Mouse (Mus musculus): ENCODE results near the gene Tnrc6b. TPM values are rescaled to one million over a fixed set of nuclear protein-coding genes. Genes with fewer than 3 reads are reported as not detected.
"Not testable (repeated sequence)": the region's sequence is repeated elsewhere in the genome, so short reads cannot be mapped to it uniquely, and the experiment has no call there.

Tnrc6b gene
- polyA plus RNA-seq, 1 experiment from 2014 or later: 33.5 TPM

- WGBS: 82% methylated on average over 7 of the region's 7 CpGs
- Histone ChIP-seq H3K4me2 (ENCODE audit: low read length) (no peak overlapping the region), H3K27ac (ENCODE audit: low read length) (0 out of 2 replicates have a peak overlapping the region, but pooled peaks have one; percentile 17)
Measured at GRCm38 (mm10) chr15:80850682-80851475, 139.8 kb downstream of the Tnrc6b start.

DNA sequence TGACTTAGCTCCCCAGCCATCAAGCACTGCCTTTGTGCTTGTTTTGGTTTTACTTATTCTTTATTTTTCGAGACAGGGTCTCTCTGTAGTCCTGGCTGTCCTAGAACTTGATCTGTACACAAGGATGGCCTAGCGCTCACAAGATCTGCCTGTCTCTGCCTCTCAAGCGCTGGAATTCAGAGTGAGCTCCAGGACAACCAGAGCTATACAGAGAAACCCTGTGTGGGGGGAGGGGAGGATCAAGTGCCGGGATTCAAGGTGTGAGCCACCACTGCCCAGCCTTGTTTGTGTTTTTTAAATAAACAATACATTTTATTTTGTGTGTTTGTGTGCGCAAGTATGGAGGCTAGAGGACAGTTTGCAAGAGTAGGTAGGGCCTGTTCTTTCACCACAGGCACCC lies 141.0 kb downstream of the Tnrc6b start:
- WGBS: 98% methylated on average over 5 of the region's 5 CpGs
- no peaks in the 10 kb centered on the region for H3K9me3 ChIP-seq (replicated peaks; ENCODE audit: control insufficient read depth, low read length, poor library complexity, severe bottlenecking)
- H3K36me3 ChIP-seq (ENCODE audit: control insufficient read depth, insufficient read depth, low read length): no peaks in the 10 kb centered on the region
- H3K4me1 ChIP-seq (ENCODE audit: control insufficient read depth, insufficient read depth, low read length): peaks cover 25% of the 10 kb centered on the region
- no peak overlapping the region for H3K9ac ChIP-seq (ENCODE audit: low read depth, low read length)
- H3K27ac ChIP-seq (ENCODE audit: low read length): no peak overlapping the region
- H3K4me2 ChIP-seq (ENCODE audit: low read length): no peak overlapping the region
- no peaks in the 10 kb centered on the region for H3K27me3 ChIP-seq (ENCODE audit: control insufficient read depth, insufficient read depth, low read depth, low read length)
- H3K4me3 ChIP-seq (ENCODE audit: low read depth, low read length): no peak overlapping the region
- ATAC-seq: no peak

More at GRCm38 (mm10) chr15:80850682-80851475, 139.8 kb downstream of the Tnrc6b start:
- H3K9me3 ChIP-seq (replicated peaks; ENCODE audit: control insufficient read depth, low read length, poor library complexity, severe bottlenecking): no peaks in the 10 kb centered on the region
- no peak for ATAC-seq
- H3K9ac ChIP-seq (ENCODE audit: low read depth, low read length): no peak overlapping the region
- no peaks in the 10 kb centered on the region for H3K36me3 ChIP-seq (ENCODE audit: control insufficient read depth, insufficient read depth, low read length)
- H3K4me1 ChIP-seq (ENCODE audit: control insufficient read depth, insufficient read depth, low read length): peaks cover 25% of the 10 kb centered on the region
- H3K27me3 ChIP-seq (ENCODE audit: control insufficient read depth, insufficient read depth, low read depth, low read length): no peaks in the 10 kb centered on the region
- no peak overlapping the region for H3K4me3 ChIP-seq (ENCODE audit: low read depth, low read length)

- not testable (repeated sequence) for H3K36me3 ChIP-seq (ENCODE audit: control insufficient read depth, insufficient read depth, low read length); H3K27me3 ChIP-seq (ENCODE audit: control insufficient read depth, insufficient read depth, low read depth, low read length); ATAC-seq; H3K27ac ChIP-seq (ENCODE audit: low read length); H3K4me2 ChIP-seq (ENCODE audit: low read length); H3K4me3 ChIP-seq (ENCODE audit: low read depth, low read length); H3K9ac ChIP-seq (ENCODE audit: low read depth, low read length); H3K9me3 ChIP-seq (replicated peaks; ENCODE audit: control insufficient read depth, low read length, poor library complexity, severe bottlenecking)
- peaks cover 22% of the 10 kb centered on the region for H3K4me1 ChIP-seq (ENCODE audit: control insufficient read depth, insufficient read depth, low read length)
- 84% methylated on average over 3 of the region's 3 CpGs for WGBS
Measured at GRCm38 (mm10) chr15:80852527-80852926, 141.4 kb downstream of the Tnrc6b start.

- H3K9ac ChIP-seq (ENCODE audit: low read depth, low read length): no peak overlapping the region
- no peak overlapping the region for H3K4me2 ChIP-seq (ENCODE audit: low read length)
- H3K4me1 ChIP-seq (ENCODE audit: control insufficient read depth, insufficient read depth, low read length): peaks cover 29% of the 10 kb centered on the region
- H3K9me3 ChIP-seq (replicated peaks; ENCODE audit: control insufficient read depth, low read length, poor library complexity, severe bottlenecking): no peaks in the 10 kb centered on the region
- H3K36me3 ChIP-seq (ENCODE audit: control insufficient read depth, insufficient read depth, low read length): no peaks in the 10 kb centered on the region
- no peaks in the 10 kb centered on the region for H3K27me3 ChIP-seq (ENCODE audit: control insufficient read depth, insufficient read depth, low read depth, low read length)
- no peak for ATAC-seq
- 91% methylated on average over 2 of the region's 2 CpGs for WGBS
- H3K27ac ChIP-seq (ENCODE audit: low read length): no peak overlapping the region
- H3K4me3 ChIP-seq (ENCODE audit: low read depth, low read length): no peak overlapping the region
Measured at GRCm38 (mm10) chr15:80859366-80859765, 148.3 kb downstream of the Tnrc6b start.

- H3K27me3 ChIP-seq (ENCODE audit: control insufficient read depth, insufficient read depth, low read depth, low read length): no peaks in the 10 kb centered on the region
- no peak overlapping the region for H3K4me2 ChIP-seq (ENCODE audit: low read length)
- H3K9me3 ChIP-seq (replicated peaks; ENCODE audit: control insufficient read depth, low read length, poor library complexity, severe bottlenecking): no peaks in the 10 kb centered on the region
- H3K36me3 ChIP-seq (ENCODE audit: control insufficient read depth, insufficient read depth, low read length): no peaks in the 10 kb centered on the region
- 91% methylated on average over 1 of the region's 1 CpGs for WGBS
- no peak overlapping the region for H3K4me3 ChIP-seq (ENCODE audit: low read depth, low read length)
- H3K27ac ChIP-seq (ENCODE audit: low read length): no peak overlapping the region
- ATAC-seq: no peak
- no peak overlapping the region for H3K9ac ChIP-seq (ENCODE audit: low read depth, low read length)
- H3K4me1 ChIP-seq (ENCODE audit: control insufficient read depth, insufficient read depth, low read length): peaks cover 19% of the 10 kb centered on the region
Measured at GRCm38 (mm10) chr15:80861302-80861701, 150.2 kb downstream of the Tnrc6b start.

GRCm38 (mm10) chr15:80862027-80862426 lies 150.9 kb downstream of the Tnrc6b start:
- no peaks in the 10 kb centered on the region for H3K36me3 ChIP-seq (ENCODE audit: control insufficient read depth, insufficient read depth, low read length)
- no peak for ATAC-seq
- no peak overlapping the region for H3K9ac ChIP-seq (ENCODE audit: low read depth, low read length)
- no peak overlapping the region for H3K4me2 ChIP-seq (ENCODE audit: low read length)
- no peak overlapping the region for H3K27ac ChIP-seq (ENCODE audit: low read length)
- H3K27me3 ChIP-seq (ENCODE audit: control insufficient read depth, insufficient read depth, low read depth, low read length): no peaks in the 10 kb centered on the region
- no peaks in the 10 kb centered on the region for H3K9me3 ChIP-seq (replicated peaks; ENCODE audit: control insufficient read depth, low read length, poor library complexity, severe bottlenecking)
- WGBS: 38% methylated on average over 2 of the region's 2 CpGs
- H3K4me1 ChIP-seq (ENCODE audit: control insufficient read depth, insufficient read depth, low read length): peaks cover 19% of the 10 kb centered on the region
- no peak overlapping the region for H3K4me3 ChIP-seq (ENCODE audit: low read depth, low read length)

- not testable (repeated sequence) for H3K36me3 ChIP-seq (ENCODE audit: control insufficient read depth, insufficient read depth, low read length); H3K27me3 ChIP-seq (ENCODE audit: control insufficient read depth, insufficient read depth, low read depth, low read length); H3K9ac ChIP-seq (ENCODE audit: low read depth, low read length); H3K4me3 ChIP-seq (ENCODE audit: low read depth, low read length); H3K27ac ChIP-seq (ENCODE audit: low read length); H3K4me2 ChIP-seq (ENCODE audit: low read length); H3K4me1 ChIP-seq (ENCODE audit: control insufficient read depth, insufficient read depth, low read length); ATAC-seq; H3K9me3 ChIP-seq (replicated peaks; ENCODE audit: control insufficient read depth, low read length, poor library complexity, severe bottlenecking)
- 97% methylated on average over 4 of the region's 4 CpGs for WGBS
Measured at GRCm38 (mm10) chr15:80868603-80869002, 157.5 kb downstream of the Tnrc6b start.

GRCm38 (mm10) chr15:80874726-80875125 lies 163.6 kb downstream of the Tnrc6b start:
- Histone ChIP-seq H3K36me3 (ENCODE audit: control insufficient read depth, insufficient read depth, low read length) (peaks cover 21% of the 10 kb centered on the region), H3K9ac (ENCODE audit: low read depth, low read length) (no peak overlapping the region), H3K27me3 (ENCODE audit: control insufficient read depth, insufficient read depth, low read depth, low read length) (no peaks in the 10 kb centered on the region), H3K4me2 (ENCODE audit: low read length) (no peak overlapping the region), H3K4me3 (ENCODE audit: low read depth, low read length) (no peak overlapping the region), H3K27ac (ENCODE audit: low read length) (no peak overlapping the region), H3K9me3 (replicated peaks; ENCODE audit: control insufficient read depth, low read length, poor library complexity, severe bottlenecking) (no peaks in the 10 kb centered on the region), H3K4me1 (ENCODE audit: control insufficient read depth, insufficient read depth, low read length) (no peaks in the 10 kb centered on the region)
- ATAC-seq: no peak
- WGBS: 83% methylated on average over 3 of the region's 3 CpGs

DNA sequence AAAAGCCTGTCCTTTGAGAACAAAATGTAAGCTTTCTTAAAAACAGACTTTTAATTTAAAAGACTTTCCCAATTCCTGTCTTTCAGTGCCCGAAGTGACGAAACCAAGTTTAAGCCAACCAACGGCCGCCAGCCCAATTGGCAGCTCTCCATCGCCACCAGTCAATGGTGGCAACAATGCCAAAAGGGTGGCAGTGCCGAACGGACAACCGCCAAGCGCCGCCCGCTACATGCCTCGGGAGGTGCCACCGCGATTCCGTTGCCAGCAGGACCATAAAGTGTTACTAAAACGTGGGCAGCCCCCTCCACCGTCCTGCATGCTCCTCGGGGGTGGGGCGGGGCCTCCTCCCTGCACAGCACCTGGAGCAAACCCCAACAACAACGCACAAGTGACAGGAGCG lies 165.1 kb downstream of the Tnrc6b start:
- Histone ChIP-seq H3K4me2 (ENCODE audit: low read length) (no peak overlapping the region), H3K9ac (ENCODE audit: low read depth, low read length) (no peak overlapping the region), H3K4me1 (ENCODE audit: control insufficient read depth, insufficient read depth, low read length) (no peaks in the 10 kb centered on the region), H3K9me3 (replicated peaks; ENCODE audit: control insufficient read depth, low read length, poor library complexity, severe bottlenecking) (no peaks in the 10 kb centered on the region), H3K4me3 (ENCODE audit: low read depth, low read length) (no peak overlapping the region), H3K27me3 (ENCODE audit: control insufficient read depth, insufficient read depth, low read depth, low read length) (no peaks in the 10 kb centered on the region), H3K36me3 (ENCODE audit: control insufficient read depth, insufficient read depth, low read length) (peaks cover 28% of the 10 kb centered on the region), H3K27ac (ENCODE audit: low read length) (no peak overlapping the region)
- WGBS: 79% methylated on average over 21 of the region's 21 CpGs
- ATAC-seq: no peak

Measured in midbrain, embryonic 16.5 days (tissue).